Mouse (Mus musculus) right cerebral cortex, postnatal 25 days (tissue): Measurements from ENCODE around the gene Pirt.

Source experiments
- DNase-seq: peaks from one replicate; pipeline ENCODE4 v3.0.0; 2022

Pirt gene

DNA sequence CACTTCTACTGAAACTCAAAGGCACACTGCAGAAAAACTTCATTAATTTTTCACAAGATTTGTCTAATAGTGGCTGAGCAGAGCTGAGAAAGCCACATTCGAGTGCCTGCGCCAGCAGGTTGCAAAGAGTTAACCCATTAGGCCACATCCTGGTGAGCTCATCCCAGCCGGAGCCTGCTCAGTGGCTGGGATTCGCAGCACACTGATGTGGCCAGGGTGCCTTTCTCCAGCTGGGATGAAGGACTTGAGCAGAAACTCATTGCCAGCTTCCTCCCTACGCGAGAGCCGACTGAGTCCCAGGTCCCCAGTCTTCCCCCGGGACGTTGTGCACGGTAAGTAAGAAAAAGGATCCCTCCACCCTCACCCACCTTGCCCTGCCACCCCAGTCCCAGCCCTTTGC is at the start of gene Pirt:
Pirt (plus strand) TSS at position 171 of the 400 bp plus-strand sequence.
- no peak for DNase-seq

DNA sequence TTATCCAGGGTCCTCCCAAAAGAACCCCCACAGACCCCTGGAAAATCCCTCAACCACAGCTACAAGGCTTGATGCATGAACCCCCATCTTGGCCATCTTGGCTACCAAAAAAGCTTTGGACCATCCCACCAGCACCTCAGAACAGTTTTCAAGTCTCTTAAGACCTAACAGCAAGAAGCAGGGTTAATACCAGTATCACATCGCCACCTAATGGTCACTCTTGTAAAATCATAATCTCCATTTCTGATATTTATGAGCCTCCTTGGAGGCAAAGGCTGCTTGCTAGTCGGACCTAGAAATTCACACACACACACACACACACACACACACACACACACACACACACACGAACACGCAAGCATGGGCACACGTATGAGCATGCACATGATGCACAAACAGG is 40.1 kb upstream of the Pirt start:
- no peak for DNase-seq

DNA sequence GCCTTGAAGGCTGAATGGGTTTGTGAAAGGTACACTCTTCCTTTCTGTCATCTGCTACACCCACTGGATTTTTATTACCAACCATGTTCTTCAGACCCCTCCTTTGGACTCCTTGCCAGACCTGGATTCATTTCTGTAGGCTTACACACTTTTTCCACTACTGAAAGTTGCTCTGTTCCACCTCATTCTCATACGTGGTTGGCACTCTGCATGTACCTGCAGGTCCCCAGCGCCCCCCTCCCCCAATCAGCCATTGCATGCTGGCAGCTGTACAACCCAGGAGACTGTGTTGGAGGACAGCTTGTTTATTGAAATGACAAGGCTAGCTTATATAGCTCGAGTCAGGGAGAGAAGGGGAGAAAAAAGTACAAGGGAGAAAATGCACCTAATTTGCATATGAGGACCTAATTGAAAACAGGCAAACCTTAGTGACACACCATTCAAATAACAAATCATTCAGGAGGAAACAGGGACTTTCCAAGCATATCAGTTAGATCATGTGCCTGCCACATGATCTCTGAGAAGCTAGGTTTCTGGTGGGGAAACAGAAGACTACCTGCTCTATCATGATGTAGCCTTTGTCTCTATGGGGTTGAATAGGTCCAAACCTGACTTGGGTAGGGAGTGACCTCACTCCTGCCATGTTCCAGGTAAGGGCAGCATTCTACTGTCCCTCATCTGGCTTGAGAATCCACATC is 38.9 kb upstream of the Pirt start:
- no peak for DNase-seq

GRCm38 (mm10) chr11:66881291-66881690 is 30.5 kb upstream of the Pirt start:
- no peak for DNase-seq

DNA sequence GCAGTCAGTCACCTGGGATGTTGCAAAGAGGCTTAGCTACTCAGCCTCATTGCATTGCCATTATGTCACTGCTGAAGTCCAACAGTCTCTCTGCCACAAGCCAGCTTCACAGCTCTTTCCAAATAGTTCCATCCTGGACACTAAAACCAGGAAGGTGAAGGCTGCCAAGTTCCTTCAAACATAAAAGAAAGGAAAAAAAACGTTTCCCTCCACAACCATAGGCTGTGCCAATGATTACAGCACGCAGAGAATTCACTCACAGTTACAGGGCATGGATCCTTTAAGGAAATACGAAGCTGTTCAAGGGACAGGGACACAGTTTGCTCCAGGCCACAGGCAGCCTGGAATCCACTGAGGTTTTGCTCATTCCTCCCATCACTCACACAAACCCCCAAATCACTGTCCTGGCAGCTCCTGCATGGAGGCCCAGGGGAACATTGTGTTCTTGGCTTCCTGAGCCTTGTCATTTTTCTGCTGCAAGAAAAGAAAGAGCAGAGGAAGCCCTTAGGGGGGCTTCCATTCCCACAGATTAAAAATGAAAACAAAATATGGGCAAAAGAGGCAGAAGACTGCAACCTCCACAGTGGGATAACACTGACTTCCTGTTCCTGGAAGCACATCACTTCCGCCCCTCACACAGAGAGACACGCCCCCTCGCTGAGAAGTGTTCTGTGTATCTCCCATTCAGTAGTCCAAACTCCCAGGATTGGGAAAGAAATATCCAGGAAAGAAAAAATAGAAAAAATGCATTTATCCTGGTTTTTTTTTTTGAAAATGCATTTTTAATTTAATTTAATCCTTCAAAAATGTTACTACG is 29.3 kb upstream of the Pirt start:
- DNase-seq, result no peak

DNA sequence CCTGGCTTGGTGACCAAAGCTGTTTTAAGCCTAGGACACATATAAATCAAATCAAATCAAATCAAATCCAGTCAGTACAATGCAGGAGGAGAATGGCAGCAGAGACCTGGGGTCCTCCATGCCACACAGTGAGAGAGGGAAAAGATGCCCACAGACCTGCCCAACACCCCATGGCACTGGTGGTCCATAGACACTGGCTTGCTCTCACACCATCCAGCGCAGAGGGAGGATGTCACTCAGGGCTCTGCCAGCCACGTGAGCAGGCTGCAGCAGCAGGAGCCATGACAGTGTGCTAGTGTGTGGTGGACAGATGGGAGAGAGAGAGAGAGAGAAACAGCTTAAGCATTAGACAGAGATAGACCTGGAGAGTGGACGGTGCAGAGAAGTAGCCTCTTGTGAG is 19.2 kb upstream of the Pirt start:
- DNase-seq, result no peak

DNA sequence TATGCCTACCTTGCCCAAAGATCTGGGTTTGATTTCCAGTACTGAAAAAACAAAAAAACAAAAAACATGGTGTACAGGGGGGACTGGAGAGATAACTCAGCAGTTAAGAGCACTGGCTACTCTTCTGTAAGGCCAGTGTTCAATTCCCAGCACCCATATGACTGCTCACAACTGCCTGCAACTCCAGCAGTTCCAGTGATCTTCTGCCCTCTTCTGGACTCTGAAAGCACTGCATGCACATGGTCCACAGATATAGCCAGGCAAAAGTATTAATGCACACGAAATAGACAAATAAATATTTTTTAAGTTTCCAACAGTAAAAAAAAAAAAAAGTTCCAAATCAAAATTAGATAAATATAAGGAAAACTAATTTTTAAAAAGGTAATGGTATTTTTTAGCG is 13.0 kb upstream of the Pirt start:
- no peak for DNase-seq

- peak; percentile 47 for DNase-seq
Measured at GRCm38 (mm10) chr11:66899426-66899825, 12.4 kb upstream of the Pirt start.

DNA sequence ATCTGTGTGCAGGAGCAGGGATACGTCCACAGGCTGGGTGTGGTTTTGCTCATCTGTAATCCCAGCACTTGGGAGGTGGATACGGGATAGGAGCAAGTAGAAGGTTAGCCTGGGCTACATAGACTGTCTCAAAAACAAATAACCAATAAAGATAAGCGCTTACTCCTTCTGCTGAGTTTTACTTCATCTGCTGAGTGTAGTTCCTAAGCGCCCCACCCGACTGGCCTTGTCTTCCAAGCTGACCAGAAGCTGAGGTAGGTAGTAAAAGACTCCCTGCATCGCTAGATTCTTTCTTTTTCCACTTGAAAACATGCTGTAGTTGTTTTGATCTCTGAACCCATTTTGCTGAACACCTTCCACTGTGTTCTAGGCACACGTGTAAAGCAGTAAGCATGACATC is 9.0 kb upstream of the Pirt start:
- no peak for DNase-seq

- peak; percentile 58 for DNase-seq
Measured at GRCm38 (mm10) chr11:66905617-66906384, 6.0 kb upstream of the Pirt start.

DNA sequence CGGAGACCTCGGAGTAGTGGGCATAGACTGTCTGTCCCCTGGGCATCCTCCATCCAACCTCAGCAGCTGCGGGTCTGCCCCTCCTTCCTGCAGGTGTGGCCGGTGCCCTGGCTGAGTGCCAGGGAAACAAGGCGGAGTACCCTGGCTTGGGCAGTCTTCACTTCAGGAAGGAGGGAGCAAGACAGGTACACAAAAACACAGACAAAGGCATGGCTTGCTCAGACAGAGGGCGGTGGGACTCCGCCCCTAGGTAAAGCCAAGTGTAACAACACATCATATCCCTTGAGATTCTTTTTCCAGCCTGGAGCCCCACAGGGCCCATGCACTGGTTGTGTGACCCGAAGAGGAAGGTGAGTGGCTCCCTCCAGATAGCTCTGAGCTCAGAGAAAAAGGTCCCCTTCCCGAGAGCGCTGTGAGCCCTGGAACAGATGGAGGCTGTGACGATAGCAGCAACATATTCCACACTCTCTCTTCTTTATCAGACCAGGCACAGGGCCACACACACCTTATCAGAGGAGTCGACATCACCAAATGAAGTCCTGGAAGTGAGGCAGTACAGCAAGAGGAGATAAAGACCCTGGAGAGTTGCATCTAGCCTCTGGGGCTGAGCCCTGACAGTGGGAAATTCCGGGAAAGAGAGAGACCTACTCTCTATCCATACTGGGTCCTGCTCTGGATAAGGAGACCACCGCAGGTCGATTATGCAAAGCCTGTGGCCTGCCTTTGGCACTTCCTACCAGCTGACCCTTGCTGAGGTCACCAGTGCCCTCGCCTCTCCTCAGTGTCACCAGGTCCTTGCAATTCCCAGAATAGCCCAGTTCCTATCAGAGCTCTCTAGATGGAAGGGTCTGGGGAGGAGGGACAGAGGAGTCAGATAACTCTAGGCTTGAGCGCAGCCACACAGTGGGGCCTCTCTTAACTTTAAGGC is 1.0 kb downstream of the Pirt start:
- DNase-seq, result no peak

DNA sequence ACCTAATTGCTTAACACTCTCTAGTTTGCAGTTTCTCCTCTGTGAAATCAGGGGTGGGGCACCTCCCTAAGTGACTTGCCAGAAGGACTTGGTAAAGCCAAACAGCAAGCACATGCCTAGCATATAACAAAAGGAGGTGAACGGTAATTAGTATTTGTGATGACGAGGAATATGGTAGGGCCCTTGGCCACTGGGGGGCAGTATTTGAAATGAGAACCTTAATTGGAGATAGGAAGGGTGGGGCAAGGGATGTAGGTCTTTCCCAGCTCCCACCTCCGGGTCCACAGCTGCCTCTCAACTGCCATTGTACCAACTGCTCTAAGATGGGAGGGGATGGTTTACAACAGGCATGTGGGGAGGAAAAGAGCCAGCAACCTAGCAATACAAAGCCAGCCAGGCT is 2.5 kb downstream of the Pirt start:
- DNase-seq, result peak; percentile 6

GRCm38 (mm10) chr11:66920012-66920411 is 8.2 kb downstream of the Pirt start:
- no peak for DNase-seq

GRCm38 (mm10) chr11:66924095-66924823 is 12.5 kb downstream of the Pirt start:
- DNase-seq, result no peak

DNA sequence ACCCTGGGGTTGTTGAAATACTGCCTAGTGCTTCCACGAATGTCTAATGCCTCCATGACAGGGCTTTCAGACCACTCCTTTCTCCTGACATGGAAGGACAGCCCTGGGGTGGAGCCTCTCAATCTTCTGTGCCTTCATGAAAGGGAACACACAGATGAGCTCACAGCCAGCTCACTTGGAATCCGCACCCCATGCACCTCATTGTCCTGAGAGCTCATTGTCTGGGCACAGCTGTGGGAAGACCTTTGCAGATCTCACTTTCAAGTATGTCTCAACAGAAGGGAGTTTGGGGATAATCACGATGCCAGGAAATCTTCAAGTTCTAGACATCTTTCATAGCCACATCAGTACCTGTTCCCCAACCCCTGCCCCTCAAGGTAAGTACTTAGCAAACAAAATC is 16.5 kb downstream of the Pirt start:
- DNase-seq, result no peak

DNA sequence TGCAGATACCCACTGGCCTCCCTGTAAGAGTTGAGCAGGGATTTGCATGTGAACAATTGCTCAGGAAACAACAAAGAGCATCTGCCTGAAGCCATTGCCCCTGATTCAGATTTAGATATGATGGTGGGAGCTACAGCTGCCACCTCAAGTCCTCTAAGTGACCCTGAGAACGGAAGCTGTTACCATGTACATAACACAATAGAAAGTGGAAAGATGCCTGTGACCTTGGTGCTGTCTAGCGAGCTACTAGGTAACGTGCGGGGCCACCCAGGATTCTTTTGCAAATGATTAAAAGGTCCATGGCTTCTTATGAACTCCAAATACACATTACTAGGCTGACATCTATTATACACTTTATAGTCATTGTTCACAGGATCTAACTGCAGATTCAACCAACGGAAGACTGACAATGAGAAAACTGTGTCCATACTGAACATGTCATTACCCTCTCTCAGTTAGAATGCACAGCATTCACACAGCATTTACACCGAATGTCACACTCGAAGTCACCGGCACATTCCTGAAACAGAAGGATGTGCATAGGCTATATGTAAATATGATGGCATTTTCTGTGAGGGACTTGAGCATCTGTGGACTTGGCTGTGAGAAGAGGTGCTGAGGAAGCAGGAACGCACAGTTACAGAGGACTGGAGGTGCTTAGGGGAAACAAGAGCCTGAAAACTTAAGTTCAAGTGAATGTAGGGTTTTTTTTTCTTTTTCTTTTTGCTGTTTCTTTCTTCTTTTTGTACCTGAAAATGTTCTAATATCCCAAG is 21.2 kb downstream of the Pirt start:
- no peak for DNase-seq

- DNase-seq, result no peak
Measured at GRCm38 (mm10) chr11:66934428-66935173, 22.8 kb downstream of the Pirt start.

- no peak for DNase-seq
Measured at GRCm38 (mm10) chr11:66942011-66942410, 30.2 kb downstream of the Pirt start.

DNA sequence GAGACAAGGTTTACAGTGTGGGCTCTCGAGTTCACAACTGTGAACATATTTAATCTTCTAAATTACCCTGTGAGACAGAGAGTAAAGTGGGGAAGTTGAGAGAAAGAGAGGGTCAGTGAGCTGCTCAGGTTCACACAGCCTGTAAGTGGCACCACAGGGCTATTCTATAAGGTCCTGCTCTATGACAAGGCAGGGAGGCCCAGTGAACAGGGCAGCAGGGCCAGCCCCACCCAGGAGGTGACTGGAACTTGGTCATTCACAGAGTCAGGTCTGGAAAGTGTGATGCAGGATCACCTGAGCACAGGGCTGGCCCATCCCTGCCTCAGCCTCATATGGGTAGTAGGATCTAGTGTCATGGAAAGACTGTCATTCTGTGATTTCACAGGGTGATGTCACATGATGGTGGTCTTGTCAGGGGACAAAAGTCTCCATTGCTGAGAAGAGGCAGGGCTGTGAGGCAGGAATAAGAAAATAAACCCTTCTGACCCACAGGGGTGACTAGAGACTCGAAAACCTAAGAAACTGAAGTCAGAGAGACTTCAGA is 33.5 kb downstream of the Pirt start:
- no peak for DNase-seq

DNA sequence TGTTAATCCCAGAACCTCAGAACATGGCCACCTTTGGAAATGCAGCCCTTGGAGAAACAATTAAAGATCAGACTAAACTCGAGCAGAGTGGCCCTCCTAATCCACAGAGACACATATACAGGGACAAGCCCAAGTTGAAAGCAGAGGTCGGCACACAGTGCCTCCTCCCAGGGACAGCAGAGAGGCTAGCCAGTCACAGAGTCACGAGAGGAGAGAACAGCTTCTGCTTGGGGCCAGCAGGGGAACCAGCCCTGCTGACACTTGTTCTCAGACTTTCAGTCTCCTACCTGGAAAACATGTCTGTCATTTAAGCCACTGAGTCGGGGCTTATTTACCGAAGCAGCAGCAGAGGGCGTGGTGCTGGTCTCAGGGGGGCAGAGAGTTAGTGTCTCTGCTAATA is 34.7 kb downstream of the Pirt start:
- no peak for DNase-seq
